Mouse (Mus musculus) E14TG2a.4 (cell line): Measurements from ENCODE around the gene Ttc16.

Experiments used
- CTCF ChIP-seq: conservative IDR thresholded peaks from 2 replicates; pipeline ENCODE4 v1.5.1; 2014; ENCODE audit warnings: low read length
- NANOG ChIP-seq: IDR thresholded peaks from 2 replicates; pipeline ENCODE4 v1.6.1; 2014; ENCODE audit warnings: borderline replicate concordance, low read length, mixed read lengths
- POU5F1 ChIP-seq: IDR thresholded peaks from 2 replicates; pipeline ENCODE4 v1.6.1; 2014; ENCODE audit warnings: low read length, borderline replicate concordance

DNA sequence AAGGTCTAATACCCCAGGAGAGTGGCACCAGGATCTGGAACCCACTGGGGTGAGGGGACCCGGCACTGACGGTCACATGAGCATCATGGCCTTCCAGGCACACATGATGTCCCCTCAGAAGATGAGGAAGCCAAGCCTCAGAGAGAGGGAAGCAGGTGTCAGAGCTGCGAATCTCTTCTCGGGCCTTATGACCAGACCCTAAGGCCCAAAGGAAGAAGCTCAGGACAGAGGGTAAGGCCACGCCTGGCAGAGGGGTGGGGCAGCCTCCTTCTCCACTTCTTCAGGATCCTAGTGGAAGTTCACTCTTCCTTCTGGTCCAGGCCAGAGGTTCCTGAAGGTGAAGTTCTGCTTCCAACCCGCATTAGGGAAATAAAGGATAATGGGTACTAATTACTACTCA, 42.7 kb downstream of the Ttc16 start:
- TF ChIP-seq CTCF (no peak), POU5F1 (no peak), NANOG (no peak)
